Mouse (Mus musculus) liver, postnatal 0 days (tissue): ENCODE results near the gene 1500009C09Rik.

Experiments used
- CTCF ChIP-seq: sonication (generic); IDR thresholded peaks from 2 replicates; pipeline ENCODE4 v1.5.1; 2016; ENCODE audit warnings: antibody characterized with exemption, low read depth
- EP300 ChIP-seq: IDR thresholded peaks from 2 replicates; pipeline ENCODE4 v1.6.1; 2016; ENCODE audit warnings: antibody characterized with exemption, low read depth, mild to moderate bottlenecking

GRCm38 (mm10) chr15:82207504-82208219 lies 44.5 kb upstream of the 1500009C09Rik start:
- TF ChIP-seq CTCF (no peak), EP300 (no peak)
